ENCODE assay signal across 20 mouse cellular contexts in genomic region chr9:90385047-90385446, GRCm38 (mm10).
A peak's percentile ranks its signal among the peaks of the same experiment; 100 is the strongest.
DNase-seq lines count a peak whose midpoint lies in the region; ATAC-seq and TF ChIP-seq lines count a peak whose summit lies in the region.
"Had no signal": no experiment of that assay in that cellular context is flagged by ENCODE, and none has a peak within 500 bp of the region (broad histone marks: within the 10 kb centered on the region; RNA-seq: fewer than 3 reads in every experiment).

No protein-coding gene starts in this region.

- no peak for TF ChIP-seq CTCF in forebrain, postnatal 0 days (IDR thresholded peaks at IDR 0.05; ENCODE audit: low read depth)
- no peak for TF ChIP-seq CTCF in brain, embryonic 14.5 days (IDR thresholded peaks at IDR 0.05; ENCODE audit: borderline replicate concordance, extremely low read depth, insufficient read depth, insufficient read length)

- H3K9me3 ChIP-seq in forebrain, postnatal 0 days (ENCODE audit: low read length), result no peaks in the 10 kb centered on the region
- H3K9me3 ChIP-seq in forebrain, embryonic 10.5 days, result no peaks in the 10 kb centered on the region
- H3K9me3 ChIP-seq: embryonic facial prominence, embryonic 15.5 days; hindbrain, embryonic 10.5 days; intestine, embryonic 15.5 days had no signal

- H3K36me3 ChIP-seq in forebrain, postnatal 0 days (ENCODE audit: insufficient read depth), result no peaks in the 10 kb centered on the region
- no peaks in the 10 kb centered on the region for H3K36me3 ChIP-seq in forebrain, embryonic 10.5 days (replicated peaks)
- H3K36me3 ChIP-seq: embryonic facial prominence, embryonic 15.5 days; hindbrain, embryonic 10.5 days; intestine, embryonic 15.5 days had no signal

- H3K4me2 ChIP-seq in forebrain, postnatal 0 days (ENCODE audit: low read depth), result no peak overlapping the region
- H3K4me2 ChIP-seq: embryonic facial prominence, embryonic 15.5 days; heart, embryonic 11.5 days; hindbrain, embryonic 14.5 days; intestine, embryonic 15.5 days had no signal

- no peak overlapping the region for H3K9ac ChIP-seq in forebrain, postnatal 0 days
- H3K9ac ChIP-seq: embryonic facial prominence, embryonic 15.5 days; hindbrain, embryonic 14.5 days; intestine, embryonic 15.5 days had no signal

- H3K27ac ChIP-seq in forebrain, postnatal 0 days (ENCODE audit: low read depth, low read length), result no peak overlapping the region
- H3K27ac ChIP-seq in forebrain, embryonic 10.5 days, result no peak overlapping the region
- H3K27ac ChIP-seq: embryonic facial prominence, embryonic 15.5 days; hindbrain, embryonic 10.5 days; hindbrain, embryonic 14.5 days; intestine, embryonic 15.5 days had no signal

- H3K4me1 ChIP-seq in forebrain, postnatal 0 days (ENCODE audit: insufficient read depth), result no peaks in the 10 kb centered on the region
- no peaks in the 10 kb centered on the region for H3K4me1 ChIP-seq in forebrain, embryonic 10.5 days
- H3K4me1 ChIP-seq: embryonic facial prominence, embryonic 15.5 days; hindbrain, embryonic 10.5 days; intestine, embryonic 15.5 days had no signal

- no peak overlapping the region for H3K4me3 ChIP-seq in forebrain, postnatal 0 days (ENCODE audit: low read depth, low read length)
- no peak overlapping the region for H3K4me3 ChIP-seq in forebrain, embryonic 10.5 days
- H3K4me3 ChIP-seq: embryonic facial prominence, embryonic 15.5 days; erythroblast, embryonic 14.5 days; hindbrain, embryonic 10.5 days; intestine, embryonic 15.5 days had no signal

- H3K27me3 ChIP-seq in forebrain, postnatal 0 days (ENCODE audit: insufficient read depth, low read length), result no peaks in the 10 kb centered on the region
- H3K27me3 ChIP-seq in forebrain, embryonic 10.5 days (ENCODE audit: poor library complexity, severe bottlenecking), result no peaks in the 10 kb centered on the region
- H3K27me3 ChIP-seq: CH12.LX; embryonic facial prominence, embryonic 15.5 days; intestine, embryonic 15.5 days had no signal

- ATAC-seq in forebrain, postnatal 0 days, result no peak
- ATAC-seq: activated CD4-positive, CD25-positive, alpha-beta regulatory T cell, adult 4 months; intestine, embryonic 15.5 days; Patski had no signal

- DNase-seq in forebrain, postnatal 0 days, result peak; percentile 7
- no peak for DNase-seq in forebrain, embryonic 10.5 days (ENCODE audit: extremely low spot score, low spot score)
- peak; percentile 28 for DNase-seq in brain, embryonic 14.5 days (ENCODE audit: low read depth)
- DNase-seq in cerebellum, adult 18-20 months, result peak; percentile 32 to 52
- DNase-seq in cerebellum, postnatal 10 days, result peak; percentile 23 to 31
- DNase-seq in kidney, postnatal 10 days, result no peak
- no peak for DNase-seq in testis, postnatal 10 days (ENCODE audit: low spot score)
- DNase-seq: adrenal gland, postnatal 14 days; embryo, embryonic 11 days; heart, adult 18-20 months; kidney, adult 18-20 months had no signal

- no peak for TF ChIP-seq POLR2A in brain, embryonic 14.5 days (IDR thresholded peaks at IDR 0.05; ENCODE audit: borderline replicate concordance, extremely low read depth, insufficient read depth, insufficient read length, poor library complexity, severe bottlenecking)

Comparison
In these comparisons a context has a peak if more than half of its experiments do, and no peak if none do; other contexts are left out.
1. DNase-seq: peak in forebrain, postnatal 0 days (single experiment), brain, embryonic 14.5 days (single experiment), cerebellum, adult 18-20 months (2 of 2) and cerebellum, postnatal 10 days (2 of 2); none in forebrain, embryonic 10.5 days (single experiment), kidney, postnatal 10 days (single experiment) and testis, postnatal 10 days (single experiment).